Mouse (Mus musculus) testis, adult 2 months (tissue): ENCODE measurements around the gene Aplnr. TPM values are rescaled to one million over a fixed set of nuclear protein-coding genes. Genes with fewer than 3 reads are reported as not detected.

Experiments used
- H3K27ac ChIP-seq: fragments of 200-500 bp; 2 replicates; pipeline ENCODE4 v1.5.1; 2012; ENCODE audit warnings: low read depth, low read length; ENCODE audit not compliant: control insufficient read depth, insufficient read depth
- H3K27me3 ChIP-seq: fragments of 200-500 bp; 2 replicates; pipeline ENCODE4 v1.6.1; 2012; ENCODE audit warnings: mild to moderate bottlenecking, low read length, moderate library complexity; ENCODE audit not compliant: control insufficient read depth, insufficient read depth
- H3K36me3 ChIP-seq: fragments of 200-500 bp; 2 replicates; pipeline ENCODE4 v1.6.1; 2012; ENCODE audit warnings: mild to moderate bottlenecking, low read length; ENCODE audit not compliant: control insufficient read depth, insufficient read depth
- H3K4me1 ChIP-seq: fragments of 200-500 bp; 2 replicates; pipeline ENCODE4 v1.6.1; 2012; ENCODE audit warnings: low read length; ENCODE audit not compliant: control insufficient read depth, insufficient read depth
- H3K4me3 ChIP-seq: fragments of 200-500 bp; 2 replicates; pipeline ENCODE4 v1.5.1; 2012; ENCODE audit warnings: low read depth, mild to moderate bottlenecking, low read length, moderate library complexity, mixed read lengths; ENCODE audit not compliant: control insufficient read depth
- CTCF ChIP-seq: fragments of 200-500 bp; IDR thresholded peaks from 2 replicates; pipeline ENCODE4 v1.5.1; 2012; ENCODE audit warnings: low read depth, mild to moderate bottlenecking, inconsistent platforms, low read length, moderate library complexity; ENCODE audit not compliant: control insufficient read depth, insufficient read depth, insufficient replicate concordance
- POLR2A ChIP-seq: fragments of 200-500 bp; IDR thresholded peaks from 2 replicates; pipeline ENCODE4 v1.6.1; 2012; ENCODE audit warnings: low read depth, mild to moderate bottlenecking, inconsistent platforms, low read length, moderate library complexity; ENCODE audit not compliant: control insufficient read depth
- polyA plus RNA-seq: library from polyadenylated mRNA; depleted of rRNA; stranded (reverse); fragments of >200 nt; gene quantifications from 2 replicates; pipeline ENCODE4 v1.2.3, GENCODE M21; 2012

Aplnr gene
- polyA plus RNA-seq, 1 experiment, result 0.27 TPM

GRCm38 (mm10) chr2:85139393-85139792, 3.4 kb downstream of the Aplnr start:
- Histone ChIP-seq H3K4me1 (peaks cover 2% of the 10 kb centered on the region), H3K27ac (no peak overlapping the region), H3K27me3 (no peaks in the 10 kb centered on the region), H3K4me3 (no peak overlapping the region), H3K36me3 (no peaks in the 10 kb centered on the region)
- TF ChIP-seq POLR2A (no peak), CTCF (no peak)

- TF ChIP-seq POLR2A (no peak), CTCF (no peak)
- H3K27me3 ChIP-seq, result no peaks in the 10 kb centered on the region
- H3K27ac ChIP-seq, result no peak overlapping the region
- no peaks in the 10 kb centered on the region for H3K36me3 ChIP-seq
- no peak overlapping the region for H3K4me3 ChIP-seq
- peaks cover 2% of the 10 kb centered on the region for H3K4me1 ChIP-seq
Measured at GRCm38 (mm10) chr2:85139846-85140245, 3.8 kb downstream of the Aplnr start.

GRCm38 (mm10) chr2:85140833-85141232, 4.8 kb downstream of the Aplnr start:
- no peak overlapping the region for H3K27ac ChIP-seq
- H3K4me1 ChIP-seq, result peaks cover 2% of the 10 kb centered on the region
- no peak for TF ChIP-seq POLR2A
- no peak for TF ChIP-seq CTCF
- no peaks in the 10 kb centered on the region for H3K27me3 ChIP-seq
- H3K36me3 ChIP-seq, result no peaks in the 10 kb centered on the region
- no peak overlapping the region for H3K4me3 ChIP-seq

DNA sequence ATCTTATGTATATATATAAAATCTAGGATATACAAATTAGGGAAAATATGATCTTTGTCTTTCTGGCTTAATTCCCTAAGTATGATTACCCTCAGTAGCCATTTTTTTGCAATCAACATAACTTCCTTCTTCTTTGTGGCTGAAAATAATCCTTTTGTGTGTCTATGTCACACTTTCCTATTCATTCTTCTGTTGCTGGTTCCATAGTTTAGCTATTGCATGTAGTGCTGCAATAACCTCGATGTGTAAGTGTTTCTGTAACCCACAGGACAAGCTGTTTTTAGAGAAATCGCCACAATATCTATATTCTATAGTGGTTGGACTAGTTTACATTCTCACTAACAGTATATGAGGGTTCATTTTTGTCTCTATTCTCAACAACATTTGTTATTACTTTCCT, 8.9 kb downstream of the Aplnr start:
- Histone ChIP-seq H3K4me3 (no peak overlapping the region), H3K27me3 (no peaks in the 10 kb centered on the region), H3K4me1 (no peaks in the 10 kb centered on the region), H3K27ac (no peak overlapping the region), H3K36me3 (no peaks in the 10 kb centered on the region)
- no peak for TF ChIP-seq POLR2A
- no peak for TF ChIP-seq CTCF

- Histone ChIP-seq H3K4me1 (no peaks in the 10 kb centered on the region), H3K36me3 (no peaks in the 10 kb centered on the region), H3K27ac (no peak overlapping the region), H3K27me3 (no peaks in the 10 kb centered on the region), H3K4me3 (no peak overlapping the region)
- TF ChIP-seq POLR2A (no peak), CTCF (no peak)
Measured at GRCm38 (mm10) chr2:85145346-85145745, 9.3 kb downstream of the Aplnr start.

DNA sequence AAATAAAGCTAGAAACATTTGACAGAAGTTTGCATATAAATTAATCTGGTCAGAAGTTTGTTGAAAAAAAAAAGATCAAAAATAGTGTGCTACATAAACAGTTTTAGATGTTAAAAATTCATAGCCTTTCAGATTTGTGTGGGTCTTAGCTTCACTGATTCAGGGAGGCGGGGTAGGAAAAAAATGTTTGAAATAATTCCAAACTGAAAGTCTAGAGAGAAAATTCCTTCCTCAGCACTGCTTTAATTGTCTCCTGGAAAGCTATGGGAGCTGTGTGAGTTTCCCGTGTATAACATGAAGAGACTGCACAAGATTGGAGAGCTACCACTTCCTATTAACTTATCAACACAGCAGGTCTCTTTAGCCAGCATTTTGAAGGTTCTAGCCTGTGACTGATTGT, 11.5 kb downstream of the Aplnr start:
- no peak for TF ChIP-seq POLR2A
- TF ChIP-seq CTCF, result no peak
- no peaks in the 10 kb centered on the region for H3K4me1 ChIP-seq

GRCm38 (mm10) chr2:85150373-85150772, 14.3 kb downstream of the Aplnr start:
- H3K36me3 ChIP-seq, result no peaks in the 10 kb centered on the region
- TF ChIP-seq CTCF, result no peak
- TF ChIP-seq POLR2A, result no peak
- H3K4me1 ChIP-seq, result no peaks in the 10 kb centered on the region
- H3K27me3 ChIP-seq, result no peaks in the 10 kb centered on the region
- H3K4me3 ChIP-seq, result no peak overlapping the region
- H3K27ac ChIP-seq, result no peak overlapping the region

More for the DNA sequence above, 11.5 kb downstream of the Aplnr start:
- Histone ChIP-seq H3K36me3 (no peaks in the 10 kb centered on the region), H3K4me3 (no peak overlapping the region), H3K27me3 (no peaks in the 10 kb centered on the region), H3K27ac (no peak overlapping the region)

DNA sequence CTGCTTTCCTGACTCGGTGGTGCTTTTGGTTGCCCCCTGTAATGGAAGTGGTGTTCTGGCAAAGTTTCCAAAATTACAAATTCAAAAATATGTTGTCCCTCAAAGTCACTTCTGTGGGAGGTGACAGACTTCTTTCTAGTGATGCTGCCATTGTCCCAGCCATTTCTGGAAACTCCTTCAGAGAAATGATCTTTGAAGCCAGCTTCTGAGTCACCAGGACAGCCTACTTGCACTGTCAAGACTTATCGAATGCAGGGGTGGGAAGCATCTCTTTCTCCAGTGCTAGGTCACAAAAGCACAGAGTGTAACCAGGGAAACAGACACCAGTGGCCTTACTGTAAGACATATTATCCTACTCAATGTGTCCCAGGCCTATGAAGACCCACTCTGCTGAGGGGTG, 15.2 kb downstream of the Aplnr start:
- Histone ChIP-seq H3K27me3 (no peaks in the 10 kb centered on the region), H3K27ac (no peak overlapping the region), H3K4me1 (no peaks in the 10 kb centered on the region), H3K36me3 (no peaks in the 10 kb centered on the region), H3K4me3 (no peak overlapping the region)
- TF ChIP-seq CTCF, result no peak
- no peak for TF ChIP-seq POLR2A
